Mouse (Mus musculus) stomach, embryonic 14.5 days (tissue): ENCODE measurements around the gene Timm29. TPM values are rescaled to one million over a fixed set of nuclear protein-coding genes. Genes with fewer than 3 reads are reported as not detected.

ENCODE experiments used
- ATAC-seq: fragments of 200-750 bp; cut with Nextera tagmentation; 2 replicates; pipeline ENCODE4 v1.8.0; 2017; ENCODE audit warnings: low read depth, moderate TSS enrichment; ENCODE audit not compliant: insufficient number of reproducible peaks, insufficient read depth, low FRiP score
- H3K27ac ChIP-seq: fragments of 300-500 bp; sonication (generic); 2 replicates; pipeline ENCODE4 v1.5.1; 2014; ENCODE audit warnings: mild to moderate bottlenecking, low read length, moderate library complexity, mixed read lengths
- H3K27me3 ChIP-seq: fragments of 300-500 bp; sonication (generic); 2 replicates; pipeline ENCODE4 v1.6.1; 2014; ENCODE audit warnings: low read length, control low read depth, mixed read lengths; ENCODE audit not compliant: control insufficient read depth, insufficient read depth
- H3K36me3 ChIP-seq: fragments of 300-500 bp; sonication (generic); 2 replicates; pipeline ENCODE4 v1.6.1; 2014; ENCODE audit warnings: mild to moderate bottlenecking, control low read depth, low read length, moderate library complexity, mixed read lengths; ENCODE audit not compliant: control insufficient read depth, insufficient read depth
- H3K4me1 ChIP-seq: fragments of 300-500 bp; sonication (generic); 2 replicates; pipeline ENCODE4 v1.6.1; 2014; ENCODE audit warnings: low read length, control low read depth, mixed read lengths; ENCODE audit not compliant: control insufficient read depth, insufficient read depth
- H3K4me2 ChIP-seq: fragments of 300-500 bp; sonication (generic); replicated peaks from 2 replicates; pipeline ENCODE4 v1.6.1; 2014; ENCODE audit warnings: low read depth, low read length, control low read depth
- H3K4me3 ChIP-seq: fragments of 300-500 bp; sonication (generic); 2 replicates; pipeline ENCODE4 v1.5.1; 2014; ENCODE audit warnings: low read depth, low read length, control low read depth
- H3K9ac ChIP-seq: fragments of 300-500 bp; sonication (generic); replicated peaks from 2 replicates; pipeline ENCODE4 v1.6.1; 2014; ENCODE audit warnings: low read depth, mild to moderate bottlenecking, control low read depth, low read length, moderate library complexity, mixed read lengths
- H3K9me3 ChIP-seq: fragments of 300-500 bp; sonication (generic); 2 replicates; pipeline ENCODE4 v1.6.1; 2016; ENCODE audit warnings: low read depth, low read length, control low read depth; ENCODE audit not compliant: control insufficient read depth
- WGBS: fragments of 180-500 bp; shearing (Covaris S2); extraction: QIAGEN DNeasy Blood & Tissue Kit; methylation state at CpG from one replicate; pipeline ENCODE4 v1.1.7; 2014; 5-methylcytosine and 5-hydroxymethylcytosine counted together
- polyA plus RNA-seq: library from polyadenylated mRNA; unstranded; fragments of >200 nt; fragmentation: Nextera tagmentation; extraction: Ambion mirVana; gene quantifications from 2 replicates; pipeline ENCODE4 v1.2.1, GENCODE M21; 2014

Timm29 gene
- polyA plus RNA-seq, 1 experiment from 2014 or later, result 29.4 TPM

- ATAC-seq, result peak; percentile 96
- peaks cover 6% of the 10 kb centered on the region; the same call in 1 of the 2 replicates for H3K4me1 ChIP-seq
- under 1% methylated on average over 42 of the region's 45 CpGs for WGBS
- no peaks in the 10 kb centered on the region for H3K9me3 ChIP-seq
- H3K4me2 ChIP-seq, result peak within 1 kb of the TSS; percentile 55
- H3K36me3 ChIP-seq, result no peaks in the 10 kb centered on the region
- peak within 1 kb of the TSS; percentile 99 for H3K27ac ChIP-seq
- H3K4me3 ChIP-seq, result peak within 1 kb of the TSS; percentile 65
- no peaks in the 10 kb centered on the region for H3K27me3 ChIP-seq
- H3K9ac ChIP-seq, result peak within 1 kb of the TSS; percentile 52
Measured at GRCm38 (mm10) chr9:21615617-21616231, 23.2 kb downstream of the Timm29 start, which contains the start of gene Smarca4. Smarca4 (plus strand) TSS chr9:21616169.

- Histone ChIP-seq H3K4me3 (peak overlapping the region; percentile 65), H3K27me3 (no peaks in the 10 kb centered on the region), H3K4me1 (peaks cover 6% of the 10 kb centered on the region; the same call in 1 of the 2 replicates), H3K9me3 (no peaks in the 10 kb centered on the region), H3K9ac (peak overlapping the region; percentile 45), H3K4me2 (peak overlapping the region; percentile 50; the same call in 1 of the 2 replicates), H3K27ac (peak overlapping the region; percentile 95), H3K36me3 (no peaks in the 10 kb centered on the region)
- ATAC-seq, result peak; percentile 59; the same call in 1 of the 2 replicates
- WGBS, result under 1% methylated on average over 55 of the region's 57 CpGs
Measured at GRCm38 (mm10) chr9:21616232-21616781, 23.8 kb downstream of the Timm29 start.

- H3K27ac ChIP-seq, result peak overlapping the region; percentile 95; the same call in 1 of the 2 replicates
- no peak for ATAC-seq
- H3K4me3 ChIP-seq, result peak overlapping the region; percentile 65
- 6% methylated on average over 10 of the region's 10 CpGs for WGBS
- H3K27me3 ChIP-seq, result no peaks in the 10 kb centered on the region
- H3K9me3 ChIP-seq, result no peaks in the 10 kb centered on the region
- H3K4me1 ChIP-seq, result peaks cover 6% of the 10 kb centered on the region; the same call in 1 of the 2 replicates
- peak overlapping the region; percentile 45 for H3K9ac ChIP-seq
- peak overlapping the region; percentile 50 for H3K4me2 ChIP-seq
- H3K36me3 ChIP-seq, result no peaks in the 10 kb centered on the region
Measured at GRCm38 (mm10) chr9:21617066-21617465, 24.5 kb downstream of the Timm29 start.

GRCm38 (mm10) chr9:21620229-21620628, 27.7 kb downstream of the Timm29 start:
- Histone ChIP-seq H3K4me3 (no peak overlapping the region), H3K4me2 (no peak overlapping the region), H3K27ac (no peak overlapping the region), H3K4me1 (peaks cover 6% of the 10 kb centered on the region; the same call in 1 of the 2 replicates), H3K27me3 (no peaks in the 10 kb centered on the region), H3K9ac (no peak overlapping the region), H3K36me3 (no peaks in the 10 kb centered on the region), H3K9me3 (no peaks in the 10 kb centered on the region)
- WGBS, result 76% methylated on average over 4 of the region's 4 CpGs
- no peak for ATAC-seq

GRCm38 (mm10) chr9:21622676-21623075, 30.2 kb downstream of the Timm29 start:
- Histone ChIP-seq H3K27me3 (no peaks in the 10 kb centered on the region), H3K4me2 (no peak overlapping the region), H3K9me3 (no peaks in the 10 kb centered on the region), H3K36me3 (no peaks in the 10 kb centered on the region), H3K4me1 (peaks cover 3% of the 10 kb centered on the region; the same call in 1 of the 2 replicates), H3K9ac (no peak overlapping the region), H3K27ac (no peak overlapping the region), H3K4me3 (no peak overlapping the region)
- WGBS, result 97% methylated on average over 1 of the region's 1 CpGs
- no peak for ATAC-seq

- H3K27me3 ChIP-seq, result no peaks in the 10 kb centered on the region
- H3K4me1 ChIP-seq, result peaks cover under 1% of the 10 kb centered on the region; the same call in 1 of the 2 replicates
- WGBS, result 88% methylated on average over 10 of the region's 10 CpGs
- no peak overlapping the region for H3K9ac ChIP-seq
- no peak overlapping the region for H3K4me3 ChIP-seq
- no peaks in the 10 kb centered on the region for H3K9me3 ChIP-seq
- H3K27ac ChIP-seq, result no peak overlapping the region
- no peaks in the 10 kb centered on the region for H3K36me3 ChIP-seq
- ATAC-seq, result no peak
- no peak overlapping the region for H3K4me2 ChIP-seq
Measured at GRCm38 (mm10) chr9:21625342-21626339, 33.1 kb downstream of the Timm29 start.

GRCm38 (mm10) chr9:21626571-21626970, 34.0 kb downstream of the Timm29 start:
- H3K9ac ChIP-seq, result no peak overlapping the region
- no peak overlapping the region for H3K4me2 ChIP-seq
- ATAC-seq, result no peak
- no peaks in the 10 kb centered on the region for H3K4me1 ChIP-seq
- H3K4me3 ChIP-seq, result no peak overlapping the region
- H3K27me3 ChIP-seq, result no peaks in the 10 kb centered on the region
- no peak overlapping the region for H3K27ac ChIP-seq
- H3K9me3 ChIP-seq, result no peaks in the 10 kb centered on the region
- H3K36me3 ChIP-seq, result no peaks in the 10 kb centered on the region; the same call in 1 of the 2 replicates

GRCm38 (mm10) chr9:21627145-21627795, 34.7 kb downstream of the Timm29 start:
- WGBS, result 76% methylated on average over 5 of the region's 5 CpGs
- no peaks in the 10 kb centered on the region for H3K4me1 ChIP-seq
- no peaks in the 10 kb centered on the region for H3K9me3 ChIP-seq
- no peak for ATAC-seq
- peaks cover 3% of the 10 kb centered on the region; the same call in 1 of the 2 replicates for H3K36me3 ChIP-seq
- no peak overlapping the region for H3K4me2 ChIP-seq
- no peaks in the 10 kb centered on the region for H3K27me3 ChIP-seq
- no peak overlapping the region for H3K9ac ChIP-seq
- no peak overlapping the region for H3K4me3 ChIP-seq
- no peak overlapping the region for H3K27ac ChIP-seq
